Mouse (Mus musculus): Measurements from ENCODE around the gene Ttyh1. TPM values are rescaled to one million over a fixed set of nuclear protein-coding genes. Genes with fewer than 3 reads are reported as not detected.

Gene Ttyh1
- 2.4 and 2.7 TPM in 2 replicates for polyA plus RNA-seq (2015; fragmentation: Nextera tagmentation; extraction: Ambion mirVana)

DNA sequence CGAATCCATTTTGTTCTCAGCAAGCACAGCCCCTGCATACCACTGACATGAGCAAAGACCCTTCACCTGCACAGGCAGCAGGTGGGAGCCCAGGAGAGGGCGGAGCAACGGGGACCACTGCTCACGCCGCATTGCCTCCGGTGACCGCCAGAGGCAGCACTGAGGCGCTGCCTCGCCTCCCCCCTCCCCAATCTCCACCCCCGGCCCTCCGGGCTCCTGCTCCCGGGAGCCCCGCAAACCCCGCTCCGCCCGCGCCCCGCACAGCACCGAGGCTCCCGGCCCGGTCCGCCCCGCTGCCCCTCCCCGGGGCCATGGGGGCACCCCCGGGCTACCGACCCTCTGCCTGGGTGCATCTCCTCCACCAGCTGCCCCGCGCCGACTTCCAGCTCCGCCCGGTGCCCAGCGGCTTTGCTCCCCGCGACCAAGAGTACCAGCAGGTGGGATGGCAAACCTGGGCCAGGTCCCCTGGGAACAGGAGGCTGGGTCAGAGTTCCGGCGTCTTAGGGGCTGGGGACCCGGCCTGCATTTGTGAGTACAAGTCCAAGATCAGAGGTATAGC is at the start of gene Ttyh1:
TSS of gene Ttyh1 (plus strand) at position 65 of the 559 bp plus-strand sequence.
- H3K36me3 ChIP-seq (ENCODE audit: insufficient read depth, low read length): no peaks in the 10 kb centered on the region
- 1% methylated on average over 22 of the region's 37 CpGs for WGBS

DNA sequence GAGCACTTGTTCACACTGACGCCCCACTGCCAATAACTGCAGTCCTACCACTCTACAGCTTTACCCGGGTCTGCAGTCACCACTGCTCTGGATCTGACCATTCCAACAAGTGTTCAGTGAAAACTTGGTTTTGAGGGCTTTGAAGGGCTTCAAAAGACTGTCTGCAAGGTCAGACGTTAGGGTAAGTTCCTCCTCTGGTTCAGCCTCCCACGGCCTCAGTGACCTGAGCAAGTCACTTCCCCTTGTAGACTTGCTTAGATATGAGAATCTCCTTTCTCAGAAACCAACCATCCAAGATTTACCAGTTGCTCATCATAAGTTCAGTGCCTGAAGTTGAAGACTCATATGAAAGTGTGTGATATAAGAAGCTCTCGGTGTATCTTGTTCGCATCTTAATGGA is 48.1 kb upstream of the Ttyh1 start:
- Histone ChIP-seq H3K4me1 (ENCODE audit: insufficient read depth, low read length) (no peaks in the 10 kb centered on the region), H3K4me2 (replicated peaks; ENCODE audit: low read depth, low read length) (no peak overlapping the region), H3K27ac (ENCODE audit: low read length) (no peak overlapping the region), H3K9ac (replicated peaks; ENCODE audit: low read length) (no peak overlapping the region), H3K27me3 (ENCODE audit: insufficient read depth, low read length) (no peaks in the 10 kb centered on the region), H3K9me3 (ENCODE audit: low read length) (no peaks in the 10 kb centered on the region), H3K36me3 (ENCODE audit: insufficient read depth, low read length) (no peaks in the 10 kb centered on the region), H3K4me3 (ENCODE audit: low read length) (no peak overlapping the region)
- ATAC-seq (ENCODE audit: low FRiP score, low TSS enrichment): no peak
- 82% methylated on average over 6 of the region's 6 CpGs for WGBS

More for the DNA sequence above, at the start of gene Ttyh1:
- H3K27ac ChIP-seq (ENCODE audit: low read length): no peak within 1 kb of the TSS
- peaks cover 9% of the 10 kb centered on the region; the same call in 1 of the 2 replicates for H3K4me1 ChIP-seq (ENCODE audit: insufficient read depth, low read length)
- no peaks in the 10 kb centered on the region for H3K9me3 ChIP-seq (ENCODE audit: low read length)
- H3K9ac ChIP-seq (replicated peaks; ENCODE audit: low read length): peak within 1 kb of the TSS; percentile 65
- H3K27me3 ChIP-seq (ENCODE audit: insufficient read depth, low read length): peaks cover 31% of the 10 kb centered on the region
- peak; percentile 58 for ATAC-seq (ENCODE audit: low FRiP score, low TSS enrichment)
- H3K4me2 ChIP-seq (replicated peaks; ENCODE audit: low read depth, low read length): peak within 1 kb of the TSS; percentile 67
- peak within 1 kb of the TSS; percentile 50 for H3K4me3 ChIP-seq (ENCODE audit: low read length)

DNA sequence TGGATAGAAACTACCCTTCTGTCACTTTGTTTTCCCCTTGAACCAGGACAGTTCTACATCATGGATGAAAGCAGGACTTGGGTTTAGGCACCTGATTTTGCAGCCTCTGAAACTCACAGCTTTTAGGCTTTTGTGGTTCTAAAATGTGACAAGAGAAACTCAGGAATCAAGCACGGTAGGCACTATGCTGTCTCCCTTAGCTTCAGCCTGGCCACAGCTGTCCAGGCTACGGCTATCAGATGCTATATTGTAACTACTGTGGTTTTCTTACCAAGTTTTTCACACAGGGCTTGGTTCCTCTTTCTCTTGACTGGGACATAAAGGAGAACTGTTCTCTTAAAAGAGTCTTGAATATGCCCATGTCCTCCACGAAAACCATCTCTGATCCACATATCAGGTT is 46.1 kb upstream of the Ttyh1 start:
- Histone ChIP-seq H3K4me2 (replicated peaks; ENCODE audit: low read depth, low read length) (no peak overlapping the region), H3K36me3 (ENCODE audit: insufficient read depth, low read length) (no peaks in the 10 kb centered on the region), H3K27me3 (ENCODE audit: insufficient read depth, low read length) (no peaks in the 10 kb centered on the region), H3K4me1 (ENCODE audit: insufficient read depth, low read length) (no peaks in the 10 kb centered on the region), H3K9ac (replicated peaks; ENCODE audit: low read length) (no peak overlapping the region), H3K4me3 (ENCODE audit: low read length) (no peak overlapping the region), H3K27ac (ENCODE audit: low read length) (no peak overlapping the region), H3K9me3 (ENCODE audit: low read length) (no peaks in the 10 kb centered on the region)
- no peak for ATAC-seq (ENCODE audit: low FRiP score, low TSS enrichment)
- WGBS: 77% methylated on average over 3 of the region's 3 CpGs

DNA sequence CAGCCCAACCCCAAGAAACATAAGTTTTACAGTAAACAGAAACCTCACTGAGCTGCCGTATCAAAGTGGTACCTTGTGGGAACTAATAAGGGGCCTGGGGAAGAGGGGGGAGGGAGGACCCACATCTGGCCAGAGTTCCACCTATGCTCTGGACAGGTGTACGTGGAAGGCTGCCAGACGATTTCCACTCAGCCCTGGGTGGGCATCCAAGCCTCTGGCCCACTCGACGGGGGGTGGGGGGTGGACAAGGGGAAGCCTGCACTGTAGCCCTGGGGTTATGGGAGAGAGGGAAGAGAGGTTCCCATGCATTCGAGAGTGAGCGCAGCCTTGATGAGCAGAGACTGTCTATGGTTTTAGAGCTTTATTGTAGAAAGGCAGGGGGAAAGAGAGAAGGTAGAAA is 39.7 kb upstream of the Ttyh1 start:
- H3K9ac ChIP-seq (replicated peaks; ENCODE audit: low read length): no peak overlapping the region
- no peak overlapping the region for H3K4me3 ChIP-seq (ENCODE audit: low read length)
- no peaks in the 10 kb centered on the region for H3K36me3 ChIP-seq (ENCODE audit: insufficient read depth, low read length)
- no peak for ATAC-seq (ENCODE audit: low FRiP score, low TSS enrichment)
- no peaks in the 10 kb centered on the region for H3K4me1 ChIP-seq (ENCODE audit: insufficient read depth, low read length)
- 87% methylated on average over 7 of the region's 7 CpGs for WGBS
- no peak overlapping the region for H3K4me2 ChIP-seq (replicated peaks; ENCODE audit: low read depth, low read length)
- no peak overlapping the region for H3K27ac ChIP-seq (ENCODE audit: low read length)
- no peaks in the 10 kb centered on the region for H3K27me3 ChIP-seq (ENCODE audit: insufficient read depth, low read length)
- no peaks in the 10 kb centered on the region for H3K9me3 ChIP-seq (ENCODE audit: low read length)

DNA sequence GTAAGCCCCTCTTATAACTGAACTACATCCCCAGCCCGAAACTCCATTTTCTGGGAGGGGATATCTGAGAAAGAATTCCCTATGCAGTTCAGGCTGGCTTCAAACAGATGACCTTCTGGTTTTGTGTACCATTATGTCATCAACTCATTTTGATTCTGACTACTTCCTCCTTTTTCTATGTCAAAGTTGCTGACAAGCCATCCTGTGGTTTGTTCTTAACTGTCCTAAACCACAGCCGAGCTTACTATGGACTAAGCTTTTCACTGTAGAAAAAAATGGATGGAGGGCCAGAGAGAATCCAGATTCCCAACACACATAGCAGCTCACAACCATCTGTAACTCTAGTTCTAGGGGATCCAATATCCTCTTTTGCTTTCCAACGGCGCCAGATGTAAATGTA is 38.7 kb upstream of the Ttyh1 start:
- no peaks in the 10 kb centered on the region for H3K27me3 ChIP-seq (ENCODE audit: insufficient read depth, low read length)
- 86% methylated on average over 4 of the region's 4 CpGs for WGBS
- no peaks in the 10 kb centered on the region for H3K9me3 ChIP-seq (ENCODE audit: low read length)
- no peaks in the 10 kb centered on the region for H3K4me1 ChIP-seq (ENCODE audit: insufficient read depth, low read length)
- H3K36me3 ChIP-seq (ENCODE audit: insufficient read depth, low read length): no peaks in the 10 kb centered on the region
- no peak overlapping the region for H3K4me2 ChIP-seq (replicated peaks; ENCODE audit: low read depth, low read length)
- no peak overlapping the region for H3K4me3 ChIP-seq (ENCODE audit: low read length)
- ATAC-seq (ENCODE audit: low FRiP score, low TSS enrichment): no peak
- H3K9ac ChIP-seq (replicated peaks; ENCODE audit: low read length): no peak overlapping the region
- H3K27ac ChIP-seq (ENCODE audit: low read length): no peak overlapping the region

DNA sequence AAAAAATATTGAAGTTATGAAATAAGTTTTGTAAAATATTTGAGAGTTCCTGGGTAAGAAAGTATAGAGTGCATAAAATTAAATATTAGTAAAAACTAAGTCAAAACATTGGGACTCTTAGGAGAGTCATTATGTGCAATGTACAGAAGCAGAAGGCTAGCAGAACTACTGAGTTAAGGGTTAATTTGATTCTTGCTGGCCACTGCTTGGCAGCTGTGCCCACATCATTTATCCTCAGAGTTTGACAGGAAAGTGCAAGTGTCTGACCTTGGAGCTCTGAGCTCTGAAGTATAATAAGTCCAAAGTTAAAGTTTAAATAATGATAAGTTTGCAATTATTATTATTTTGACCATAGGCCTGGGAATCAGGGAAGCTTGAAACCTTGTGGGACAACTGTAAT is 37.5 kb upstream of the Ttyh1 start:
- ATAC-seq (ENCODE audit: low FRiP score, low TSS enrichment): no peak
- H3K27ac ChIP-seq (ENCODE audit: low read length): no peak overlapping the region
- H3K27me3 ChIP-seq (ENCODE audit: insufficient read depth, low read length): no peaks in the 10 kb centered on the region
- H3K9ac ChIP-seq (replicated peaks; ENCODE audit: low read length): no peak overlapping the region
- H3K36me3 ChIP-seq (ENCODE audit: insufficient read depth, low read length): no peaks in the 10 kb centered on the region
- no peaks in the 10 kb centered on the region for H3K9me3 ChIP-seq (ENCODE audit: low read length)
- no peak overlapping the region for H3K4me2 ChIP-seq (replicated peaks; ENCODE audit: low read depth, low read length)
- no peaks in the 10 kb centered on the region for H3K4me1 ChIP-seq (ENCODE audit: insufficient read depth, low read length)
- H3K4me3 ChIP-seq (ENCODE audit: low read length): no peak overlapping the region

DNA sequence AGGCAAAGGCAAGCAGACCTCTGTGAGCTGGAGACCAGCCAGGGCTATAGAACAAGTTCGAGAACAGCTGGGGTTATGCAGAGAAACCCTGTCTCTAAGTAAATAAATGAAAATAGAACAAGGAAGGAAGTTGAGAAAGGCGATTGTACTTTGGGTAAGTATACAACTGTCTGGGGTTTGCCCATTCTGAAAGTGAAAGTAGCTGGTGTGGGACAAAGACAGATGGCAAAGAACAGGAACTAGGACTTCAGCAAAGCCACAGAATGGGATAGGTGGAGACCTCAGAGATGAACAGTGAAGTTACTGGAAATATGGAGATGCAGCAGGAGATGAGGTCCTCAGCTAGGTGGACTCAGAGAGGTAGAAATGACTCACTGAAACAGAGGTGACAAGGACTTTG is 36.4 kb upstream of the Ttyh1 start:
- Histone ChIP-seq H3K9me3 (ENCODE audit: low read length) (no peaks in the 10 kb centered on the region), H3K4me1 (ENCODE audit: insufficient read depth, low read length) (no peaks in the 10 kb centered on the region), H3K27me3 (ENCODE audit: insufficient read depth, low read length) (no peaks in the 10 kb centered on the region), H3K9ac (replicated peaks; ENCODE audit: low read length) (no peak overlapping the region), H3K36me3 (ENCODE audit: insufficient read depth, low read length) (no peaks in the 10 kb centered on the region), H3K4me3 (ENCODE audit: low read length) (no peak overlapping the region), H3K4me2 (replicated peaks; ENCODE audit: low read depth, low read length) (no peak overlapping the region), H3K27ac (ENCODE audit: low read length) (no peak overlapping the region)
- WGBS: 43% methylated on average over 2 of the region's 2 CpGs
- no peak for ATAC-seq (ENCODE audit: low FRiP score, low TSS enrichment)

DNA sequence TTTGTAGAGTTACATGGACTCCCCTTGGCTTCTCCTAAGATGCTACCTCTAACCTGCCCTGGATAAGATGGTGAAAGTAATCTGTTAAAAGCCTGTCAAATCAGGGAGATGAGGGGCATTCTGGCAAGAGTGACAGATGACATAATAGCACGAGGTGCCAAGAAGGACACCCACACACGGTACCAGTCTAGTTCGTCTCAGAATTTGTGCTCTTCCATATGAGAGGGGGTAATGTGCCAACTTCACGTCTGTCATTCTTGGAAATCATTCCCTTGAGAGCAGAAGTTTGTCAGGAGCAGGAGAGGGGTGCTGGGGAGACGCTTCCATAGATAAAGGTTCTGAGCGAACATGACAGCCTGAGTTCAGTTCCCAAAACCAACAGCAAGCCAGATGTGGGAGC is 35.0 kb upstream of the Ttyh1 start:
- 77% methylated on average over 6 of the region's 6 CpGs for WGBS
- no peak overlapping the region for H3K4me3 ChIP-seq (ENCODE audit: low read length)
- no peaks in the 10 kb centered on the region for H3K4me1 ChIP-seq (ENCODE audit: insufficient read depth, low read length)
- H3K9me3 ChIP-seq (ENCODE audit: low read length): no peaks in the 10 kb centered on the region
- H3K36me3 ChIP-seq (ENCODE audit: insufficient read depth, low read length): no peaks in the 10 kb centered on the region
- no peak overlapping the region for H3K27ac ChIP-seq (ENCODE audit: low read length)
- no peak overlapping the region for H3K4me2 ChIP-seq (replicated peaks; ENCODE audit: low read depth, low read length)
- no peak overlapping the region for H3K9ac ChIP-seq (replicated peaks; ENCODE audit: low read length)
- no peaks in the 10 kb centered on the region for H3K27me3 ChIP-seq (ENCODE audit: insufficient read depth, low read length)
- ATAC-seq (ENCODE audit: low FRiP score, low TSS enrichment): no peak

DNA sequence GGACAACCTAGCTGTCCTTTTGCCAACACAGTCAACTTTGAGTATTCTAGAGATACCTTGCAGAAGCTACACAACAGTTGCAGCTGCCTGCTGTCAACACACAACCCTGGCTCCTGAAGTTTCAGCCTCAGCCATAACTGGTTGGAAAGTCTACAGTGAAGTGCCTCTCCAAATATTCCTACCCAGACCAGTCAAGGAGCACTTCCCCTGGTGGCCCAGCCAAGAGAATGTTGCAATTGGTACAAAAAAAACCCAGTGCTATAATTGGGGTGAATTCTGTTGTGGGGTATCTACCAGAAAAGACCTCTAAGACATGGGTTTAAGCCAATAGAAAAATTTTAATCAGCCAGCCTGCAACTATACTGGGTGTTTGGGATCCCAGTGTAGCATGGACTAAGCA is 33.6 kb upstream of the Ttyh1 start:
- no peak overlapping the region for H3K4me2 ChIP-seq (replicated peaks; ENCODE audit: low read depth, low read length)
- no peaks in the 10 kb centered on the region for H3K4me1 ChIP-seq (ENCODE audit: insufficient read depth, low read length)
- no peak for ATAC-seq (ENCODE audit: low FRiP score, low TSS enrichment)
- no peaks in the 10 kb centered on the region for H3K36me3 ChIP-seq (ENCODE audit: insufficient read depth, low read length)
- no peak overlapping the region for H3K27ac ChIP-seq (ENCODE audit: low read length)
- H3K27me3 ChIP-seq (ENCODE audit: insufficient read depth, low read length): no peaks in the 10 kb centered on the region
- H3K9me3 ChIP-seq (ENCODE audit: low read length): no peaks in the 10 kb centered on the region
- no peak overlapping the region for H3K9ac ChIP-seq (replicated peaks; ENCODE audit: low read length)
- no peak overlapping the region for H3K4me3 ChIP-seq (ENCODE audit: low read length)

DNA sequence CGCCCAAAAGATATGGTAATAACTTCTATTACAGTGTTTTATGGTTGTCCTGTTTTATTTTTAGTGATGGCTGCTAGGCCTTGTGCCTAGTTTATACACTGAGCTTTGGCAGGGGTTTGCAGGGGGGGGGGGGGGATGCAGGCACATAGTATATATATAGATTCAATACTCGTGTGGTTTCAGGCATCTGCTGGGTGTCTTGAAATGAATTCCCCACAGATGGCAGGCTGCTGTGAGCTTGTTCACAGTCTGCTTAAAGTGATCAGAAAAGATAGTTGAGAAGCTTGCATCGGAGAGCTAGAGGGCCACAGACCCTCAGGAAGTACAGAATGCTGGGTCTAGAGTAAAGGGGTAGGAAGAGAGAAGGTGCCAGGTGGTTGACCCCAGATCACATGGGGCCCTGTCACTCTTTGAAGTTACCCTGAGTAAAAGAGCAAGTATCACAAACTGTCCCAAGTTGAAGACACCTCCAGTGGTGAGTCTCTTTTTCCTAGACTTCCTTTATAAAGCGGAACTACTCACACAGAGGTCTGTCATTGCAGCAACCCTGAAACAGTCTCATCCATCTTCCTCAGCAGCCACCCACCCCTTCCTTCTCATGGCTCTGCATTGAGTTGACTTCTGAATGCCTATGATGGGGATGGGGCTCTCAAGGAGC is 31.8 kb upstream of the Ttyh1 start:
- 76% methylated on average over 4 of the region's 4 CpGs for WGBS
- no peaks in the 10 kb centered on the region for H3K27me3 ChIP-seq (ENCODE audit: insufficient read depth, low read length)
- no peak overlapping the region for H3K9ac ChIP-seq (replicated peaks; ENCODE audit: low read length)
- ATAC-seq (ENCODE audit: low FRiP score, low TSS enrichment): no peak
- H3K4me1 ChIP-seq (ENCODE audit: insufficient read depth, low read length): no peaks in the 10 kb centered on the region
- H3K36me3 ChIP-seq (ENCODE audit: insufficient read depth, low read length): no peaks in the 10 kb centered on the region
- H3K9me3 ChIP-seq (ENCODE audit: low read length): no peaks in the 10 kb centered on the region
- H3K4me3 ChIP-seq (ENCODE audit: low read length): no peak overlapping the region
- H3K27ac ChIP-seq (ENCODE audit: low read length): no peak overlapping the region
- H3K4me2 ChIP-seq (replicated peaks; ENCODE audit: low read depth, low read length): no peak overlapping the region

All from kidney, embryonic 16.5 days (tissue).